Mouse (Mus musculus) midbrain, embryonic 14.5 days (tissue): ENCODE results near the gene Ndufa10. TPM values are rescaled to one million over a fixed set of nuclear protein-coding genes. Genes with fewer than 3 reads are reported as not detected.

ENCODE experiments used
- ATAC-seq: fragments of 200-750 bp; cut with Nextera tagmentation; 2 replicates; pipeline ENCODE4 v1.8.0; 2017; ENCODE audit warnings: moderate number of reproducible peaks, moderate library complexity; ENCODE audit not compliant: low FRiP score, low TSS enrichment
- DNase-seq: peaks from one replicate; pipeline ENCODE4 v3.0.0-alpha.2; 2015
- H3K27ac ChIP-seq: fragments of 300-500 bp; sonication (generic); replicated peaks from 2 replicates; pipeline ENCODE4 v1.5.1; 2014; ENCODE audit warnings: mild to moderate bottlenecking, low read depth, low read length, moderate library complexity
- H3K27me3 ChIP-seq: fragments of 300-500 bp; sonication (generic); 2 replicates; pipeline ENCODE4 v1.6.1; 2014; ENCODE audit warnings: low read length, control low read depth, mixed read lengths; ENCODE audit not compliant: control insufficient read depth, insufficient read depth
- H3K36me3 ChIP-seq: fragments of 300-500 bp; sonication (generic); 2 replicates; pipeline ENCODE4 v1.6.1; 2014; ENCODE audit warnings: low read length, control low read depth; ENCODE audit not compliant: control insufficient read depth, insufficient read depth
- H3K4me1 ChIP-seq: fragments of 300-500 bp; sonication (generic); 2 replicates; pipeline ENCODE4 v1.6.1; 2014; ENCODE audit warnings: mild to moderate bottlenecking, antibody characterized with exemption, low read length, control low read depth; ENCODE audit not compliant: control insufficient read depth, insufficient read depth
- H3K4me2 ChIP-seq: fragments of 300-500 bp; sonication (generic); 2 replicates; pipeline ENCODE4 v1.6.1; 2014; ENCODE audit warnings: mild to moderate bottlenecking, low read length, moderate library complexity
- H3K4me3 ChIP-seq: fragments of 300-500 bp; sonication (generic); replicated peaks from 2 replicates; pipeline ENCODE4 v1.5.1; 2014; ENCODE audit warnings: low read depth, low read length
- H3K9ac ChIP-seq: fragments of 300-500 bp; sonication (generic); replicated peaks from 2 replicates; pipeline ENCODE4 v1.6.1; 2014; ENCODE audit warnings: mild to moderate bottlenecking, low read length, moderate library complexity
- H3K9me3 ChIP-seq: fragments of 300-500 bp; sonication (generic); 2 replicates; pipeline ENCODE4 v1.6.1; 2016; ENCODE audit warnings: low read length, control low read depth, mixed read lengths; ENCODE audit not compliant: control insufficient read depth
- WGBS: fragments of 180-500 bp; shearing (Covaris S2); extraction: QIAGEN DNeasy Blood & Tissue Kit; methylation state at CpG from one replicate; pipeline ENCODE4 v1.1.7; 2014; 5-methylcytosine and 5-hydroxymethylcytosine counted together
- polyA plus RNA-seq: library from polyadenylated mRNA; unstranded; fragments of >200 nt; fragmentation: Nextera tagmentation; extraction: Ambion mirVana; gene quantifications from 2 replicates; pipeline ENCODE4 v1.2.1, GENCODE M21; 2014

The Ndufa10 gene
- polyA plus RNA-seq, 1 experiment from 2014 or later = 286 TPM

DNA sequence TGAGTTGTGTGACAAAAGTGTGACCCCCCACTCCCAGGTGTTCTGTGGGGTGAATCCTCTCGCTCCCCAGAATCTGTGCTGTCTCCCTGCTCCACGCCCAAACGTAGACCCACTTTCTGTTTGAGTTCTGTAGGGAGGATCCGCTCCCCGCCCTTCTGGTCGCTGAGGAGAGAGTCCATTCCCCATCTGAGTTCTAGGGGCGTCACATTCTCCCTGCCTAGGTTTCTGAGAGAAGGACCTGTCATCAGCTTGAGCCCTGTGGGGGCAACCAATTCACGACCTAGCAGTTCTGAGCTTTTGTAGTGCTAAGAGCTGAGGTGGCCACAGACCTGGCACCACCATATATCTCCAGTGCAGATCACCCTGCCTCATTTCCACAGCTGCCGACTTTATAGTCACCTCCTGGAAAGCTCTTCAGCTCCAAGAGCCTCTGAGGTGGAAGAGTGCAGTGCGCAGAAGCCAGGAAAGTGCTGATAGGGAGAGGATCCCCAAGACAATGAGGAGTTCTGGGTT, 462 bp upstream of the Ndufa10 start:
- peak overlapping the region; percentile 93 for H3K4me2 ChIP-seq
- DNase-seq = peak; percentile 44
- H3K9me3 ChIP-seq = no peaks in the 10 kb centered on the region
- peak overlapping the region; percentile 96 for H3K4me3 ChIP-seq
- peaks cover 10% of the 10 kb centered on the region for H3K4me1 ChIP-seq
- 7% methylated on average over 10 of the region's 10 CpGs for WGBS
- H3K27me3 ChIP-seq = no peaks in the 10 kb centered on the region
- peaks cover 19% of the 10 kb centered on the region for H3K36me3 ChIP-seq
- peak; percentile 59 for ATAC-seq
- peak overlapping the region; percentile 92 for H3K9ac ChIP-seq
- H3K27ac ChIP-seq = 0 out of 2 replicates have a peak overlapping the region, but pooled peaks have one; percentile 37

DNA sequence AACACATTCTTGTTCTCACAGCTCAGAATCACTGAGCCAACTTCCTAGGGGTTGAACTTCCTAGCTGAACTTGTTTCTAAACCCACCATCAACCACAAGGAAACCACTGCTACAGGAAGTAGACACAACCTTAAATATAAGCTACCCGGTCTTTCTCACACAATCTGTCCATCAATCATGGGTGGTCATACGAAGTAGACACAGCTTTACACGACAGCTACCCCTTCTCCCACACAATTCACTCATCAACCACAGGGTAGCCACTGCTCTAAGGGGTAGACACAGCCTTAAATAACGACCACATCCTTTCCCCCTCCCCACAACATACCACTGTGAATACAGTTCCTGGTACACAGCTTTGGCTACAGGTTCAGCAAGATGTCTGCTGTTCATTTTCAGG, 4.8 kb downstream of the Ndufa10 start:
- DNase-seq (no peak), ATAC-seq (no peak)
- H3K4me1 ChIP-seq = peaks cover 4% of the 10 kb centered on the region
- H3K9me3 ChIP-seq = no peaks in the 10 kb centered on the region
- H3K4me2 ChIP-seq = no peak overlapping the region
- H3K27me3 ChIP-seq = no peaks in the 10 kb centered on the region
- peaks cover 70% of the 10 kb centered on the region for H3K36me3 ChIP-seq
- no peak overlapping the region for H3K27ac ChIP-seq
- no peak overlapping the region for H3K9ac ChIP-seq
- 92% methylated on average over 4 of the region's 4 CpGs for WGBS
- H3K4me3 ChIP-seq = no peak overlapping the region

DNA sequence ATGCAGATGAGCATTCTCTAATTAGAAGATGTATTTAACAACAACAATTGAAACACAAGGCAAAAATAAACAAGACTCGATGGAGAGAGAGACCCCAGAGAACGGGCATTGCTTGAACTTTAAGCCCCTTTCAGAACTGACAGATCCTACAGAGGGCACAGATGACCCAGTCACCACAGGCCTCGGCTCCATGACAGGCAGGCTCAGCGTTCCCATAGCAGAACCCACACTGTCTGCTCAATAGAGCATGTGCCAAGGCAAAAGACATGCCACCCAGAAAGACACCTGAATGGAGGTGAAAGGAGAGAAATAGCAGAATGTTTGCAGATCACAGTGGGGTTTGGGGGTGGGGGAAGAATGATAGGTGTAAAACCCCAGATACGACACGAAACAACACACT, 15.2 kb downstream of the Ndufa10 start:
- H3K9ac ChIP-seq = no peak overlapping the region
- H3K27ac ChIP-seq = no peak overlapping the region
- H3K4me3 ChIP-seq = no peak overlapping the region
- H3K9me3 ChIP-seq = no peaks in the 10 kb centered on the region
- no peak overlapping the region for H3K4me2 ChIP-seq
- no peak for ATAC-seq
- DNase-seq = no peak
- no peaks in the 10 kb centered on the region for H3K27me3 ChIP-seq
- peaks cover 89% of the 10 kb centered on the region for H3K36me3 ChIP-seq
- no peaks in the 10 kb centered on the region for H3K4me1 ChIP-seq
- WGBS = 96% methylated on average over 6 of the region's 6 CpGs

DNA sequence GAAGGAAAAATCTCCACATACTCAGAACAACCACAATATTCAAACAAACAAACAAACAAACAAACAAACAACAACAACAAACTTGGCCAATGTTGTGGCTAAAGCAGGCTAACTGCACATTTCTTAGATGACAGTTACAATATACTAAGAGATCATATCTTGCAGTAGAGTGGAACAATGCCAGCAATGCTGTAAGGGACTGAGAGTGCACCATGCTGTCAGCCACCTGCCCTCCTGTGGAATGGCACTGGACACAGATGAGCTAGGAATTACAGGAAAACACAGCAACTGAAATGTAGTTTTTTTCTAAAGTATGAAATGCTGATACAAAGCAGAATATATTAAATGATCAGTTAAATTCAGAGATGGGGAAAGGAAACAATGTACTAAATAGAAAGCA, 15.9 kb downstream of the Ndufa10 start:
- no peaks in the 10 kb centered on the region for H3K9me3 ChIP-seq
- DNase-seq (no peak), ATAC-seq (no peak)
- H3K4me3 ChIP-seq = no peak overlapping the region
- H3K4me1 ChIP-seq = no peaks in the 10 kb centered on the region
- H3K36me3 ChIP-seq = peaks cover 88% of the 10 kb centered on the region
- H3K4me2 ChIP-seq = no peak overlapping the region
- H3K27me3 ChIP-seq = no peaks in the 10 kb centered on the region
- no peak overlapping the region for H3K9ac ChIP-seq
- H3K27ac ChIP-seq = no peak overlapping the region

DNA sequence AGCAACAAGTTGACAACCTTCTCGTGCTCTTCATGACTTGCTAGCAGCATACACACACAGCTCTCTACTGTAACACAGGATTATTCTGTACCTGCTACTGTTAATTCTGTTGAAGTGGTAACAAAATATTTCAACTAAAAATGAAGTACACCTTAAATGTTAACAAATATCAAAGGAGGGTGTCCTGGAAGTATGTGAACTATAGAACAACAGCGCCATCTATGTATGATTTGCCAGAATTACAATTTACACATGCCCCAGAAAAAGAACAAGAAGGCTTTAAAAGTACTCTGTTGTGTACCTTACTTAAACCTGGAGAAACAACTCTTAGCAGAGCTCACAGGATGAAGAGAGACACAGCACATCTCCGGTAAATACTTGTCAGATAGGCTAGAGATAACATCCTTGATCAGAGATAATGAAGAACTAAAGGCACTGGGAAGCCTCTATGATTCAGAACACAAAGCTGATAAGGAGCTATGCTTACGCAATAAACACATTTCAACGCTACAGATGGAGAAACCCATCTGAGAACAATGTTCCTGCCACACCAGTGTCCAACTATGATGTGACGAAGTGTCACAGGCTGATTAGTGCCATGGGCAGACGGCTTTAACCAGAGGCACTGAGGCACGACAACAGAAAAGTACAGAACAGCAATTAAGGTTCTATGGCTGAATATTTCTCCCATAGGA, 19.8 kb downstream of the Ndufa10 start:
- H3K9me3 ChIP-seq = no peaks in the 10 kb centered on the region
- peak; percentile 76 for DNase-seq
- no peak overlapping the region for H3K4me2 ChIP-seq
- WGBS = 73% methylated on average over 8 of the region's 8 CpGs
- ATAC-seq = no peak
- H3K36me3 ChIP-seq = peaks cover 86% of the 10 kb centered on the region
- no peaks in the 10 kb centered on the region for H3K4me1 ChIP-seq
- H3K27ac ChIP-seq = no peak overlapping the region
- no peak overlapping the region for H3K4me3 ChIP-seq
- H3K27me3 ChIP-seq = no peaks in the 10 kb centered on the region
- H3K9ac ChIP-seq = no peak overlapping the region

DNA sequence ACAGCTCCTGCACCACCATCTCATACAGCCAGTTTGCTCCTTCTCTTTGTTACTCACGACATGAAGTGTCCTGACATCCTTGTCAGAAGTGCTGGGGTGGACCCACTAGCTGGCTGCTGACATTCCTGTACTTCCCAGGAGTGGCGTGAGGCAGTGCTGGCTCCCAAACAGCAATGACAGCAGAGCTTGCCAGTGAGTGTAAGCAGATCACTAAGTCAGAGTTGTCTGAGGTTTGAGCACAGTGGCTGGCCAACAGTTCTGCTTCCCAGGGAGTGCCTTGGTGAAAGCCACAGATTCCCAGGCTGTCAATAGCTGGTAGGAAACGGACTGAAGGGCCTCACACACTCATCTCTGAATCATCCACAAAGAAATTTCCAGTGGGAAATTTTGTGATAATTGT, 25.4 kb downstream of the Ndufa10 start:
- Histone ChIP-seq H3K9ac (no peak overlapping the region), H3K36me3 (peaks cover 81% of the 10 kb centered on the region), H3K27ac (no peak overlapping the region), H3K9me3 (no peaks in the 10 kb centered on the region), H3K4me1 (no peaks in the 10 kb centered on the region), H3K4me3 (no peak overlapping the region), H3K27me3 (no peaks in the 10 kb centered on the region), H3K4me2 (no peak overlapping the region)
- WGBS = 86% methylated on average over 3 of the region's 3 CpGs
- no peak for ATAC-seq
- no peak for DNase-seq

DNA sequence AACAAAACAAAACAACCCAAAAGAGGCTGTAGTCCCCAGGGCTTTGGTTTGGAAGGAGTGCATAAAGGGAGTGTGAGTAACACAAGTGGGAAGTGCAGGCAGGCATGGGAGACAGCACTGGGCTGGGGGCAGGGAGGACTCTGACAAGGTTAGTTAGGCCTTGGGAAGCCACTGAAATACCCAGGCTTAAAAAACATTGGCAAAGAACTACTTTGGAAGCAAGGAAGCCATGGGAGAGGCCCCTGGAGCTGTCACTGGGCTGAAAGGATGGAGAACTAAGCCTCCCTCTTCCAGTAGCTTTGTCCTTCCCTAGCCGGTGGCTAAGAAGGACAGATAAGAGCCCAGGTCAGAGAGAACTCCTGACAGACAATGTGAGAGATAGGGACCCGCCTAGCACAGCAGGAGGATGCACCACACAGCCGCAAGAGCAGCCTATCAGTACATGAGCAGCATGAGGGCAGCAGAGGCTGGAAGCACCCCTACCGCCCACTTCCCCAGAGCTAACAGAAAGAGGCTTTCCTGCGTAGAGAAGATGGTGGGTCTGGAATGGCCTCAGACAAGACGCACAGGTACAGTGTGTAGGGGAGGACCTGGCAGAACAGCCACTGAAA, 32.1 kb downstream of the Ndufa10 start:
- Histone ChIP-seq H3K27ac (no peak overlapping the region), H3K4me2 (no peak overlapping the region), H3K9me3 (no peaks in the 10 kb centered on the region), H3K4me3 (no peak overlapping the region), H3K27me3 (no peaks in the 10 kb centered on the region), H3K36me3 (peaks cover 66% of the 10 kb centered on the region), H3K9ac (no peak overlapping the region), H3K4me1 (peaks cover 4% of the 10 kb centered on the region; the same call in 1 of the 2 replicates)
- WGBS = 62% methylated on average over 6 of the region's 6 CpGs
- no peak for ATAC-seq
- DNase-seq = no peak

DNA sequence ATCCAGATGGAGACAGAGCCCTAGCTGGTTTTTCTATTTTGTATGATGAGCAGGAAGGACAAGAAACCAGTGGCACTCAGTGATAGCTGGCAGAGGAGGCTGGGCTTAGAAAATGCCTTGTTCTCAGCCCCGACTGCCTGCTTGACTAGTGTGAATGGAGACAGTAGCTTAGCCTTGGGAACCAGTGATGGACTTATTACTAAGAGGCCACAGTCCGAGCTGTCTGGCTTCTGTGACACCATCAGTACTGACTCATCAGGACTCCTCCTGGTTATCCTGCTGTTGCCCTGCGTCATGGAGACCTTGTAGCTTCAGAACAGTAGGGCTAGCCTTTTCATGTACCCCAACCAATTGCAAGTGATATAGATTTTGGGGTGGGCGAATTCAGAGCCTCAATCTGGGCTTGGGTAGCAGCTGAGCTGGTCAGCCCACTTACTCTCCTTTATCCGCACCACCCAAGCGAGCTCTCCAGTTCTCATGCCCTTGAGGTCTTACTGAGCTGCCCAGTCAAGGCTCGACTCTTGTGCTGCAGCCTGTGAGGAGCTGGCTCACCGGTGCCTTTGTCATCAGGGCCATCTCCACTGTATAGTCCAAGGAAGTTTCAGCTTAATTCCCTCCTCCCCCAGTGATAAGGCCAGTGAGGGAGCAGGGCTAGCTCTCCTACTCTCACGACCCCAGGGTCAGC, 33.5 kb downstream of the Ndufa10 start:
- no peak overlapping the region for H3K4me3 ChIP-seq
- ATAC-seq = no peak
- WGBS = 89% methylated on average over 9 of the region's 9 CpGs
- no peak for DNase-seq
- no peaks in the 10 kb centered on the region for H3K9me3 ChIP-seq
- H3K36me3 ChIP-seq = peaks cover 62% of the 10 kb centered on the region
- H3K27ac ChIP-seq = no peak overlapping the region
- H3K27me3 ChIP-seq = no peaks in the 10 kb centered on the region
- H3K4me2 ChIP-seq = no peak overlapping the region
- H3K9ac ChIP-seq = no peak overlapping the region
- peaks cover 6% of the 10 kb centered on the region; the same call in 1 of the 2 replicates for H3K4me1 ChIP-seq
